Mouse (Mus musculus): ENCODE results near the gene Hoxd12. TPM values are rescaled to one million over a fixed set of nuclear protein-coding genes. Genes with fewer than 3 reads are reported as not detected.
A peak's percentile ranks its signal among the peaks of the same experiment; 100 is the strongest.

The Hoxd12 gene
- polyA plus RNA-seq, 1 experiment from 2014 or later = not detected

DNA sequence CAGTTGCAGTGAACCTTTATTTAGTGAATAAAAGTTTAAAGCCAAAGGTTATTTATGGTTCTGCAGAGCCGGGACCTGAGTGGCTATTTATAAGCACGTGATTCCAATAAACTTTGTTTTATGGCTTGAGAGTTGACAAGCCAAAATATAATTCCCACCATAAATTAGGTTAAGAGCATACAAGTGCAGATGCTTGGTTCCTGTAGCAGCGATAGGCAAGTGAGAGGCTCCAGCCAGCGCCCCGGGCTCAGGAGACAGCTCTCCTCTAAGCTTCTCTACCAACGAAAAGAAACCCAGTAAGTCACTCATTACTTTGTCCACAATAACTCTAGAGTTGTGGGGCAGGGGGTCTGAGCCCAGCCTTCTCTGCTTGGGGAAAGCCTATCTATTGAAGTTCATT is 47.1 kb downstream of the Hoxd12 start:
- Histone ChIP-seq H3K9me3 (ENCODE audit: control insufficient read depth, low read depth, low read length) (no peaks in the 10 kb centered on the region), H3K27me3 (ENCODE audit: control insufficient read depth, insufficient read depth, low read length) (peaks cover 74% of the 10 kb centered on the region), H3K4me3 (ENCODE audit: low read depth, low read length) (no peak overlapping the region), H3K27ac (ENCODE audit: low read length) (no peak overlapping the region), H3K4me1 (ENCODE audit: control insufficient read depth, insufficient read depth, low read length) (no peaks in the 10 kb centered on the region), H3K4me2 (replicated peaks; ENCODE audit: low read depth, low read length) (no peak overlapping the region), H3K36me3 (ENCODE audit: control insufficient read depth, insufficient read depth, low read length) (no peaks in the 10 kb centered on the region), H3K9ac (replicated peaks; ENCODE audit: low read depth, low read length) (no peak overlapping the region)
- no peak for ATAC-seq (ENCODE audit: insufficient number of reproducible peaks, insufficient read depth, low FRiP score, low read depth)
- WGBS = 10% methylated on average over 6 of the region's 6 CpGs

DNA sequence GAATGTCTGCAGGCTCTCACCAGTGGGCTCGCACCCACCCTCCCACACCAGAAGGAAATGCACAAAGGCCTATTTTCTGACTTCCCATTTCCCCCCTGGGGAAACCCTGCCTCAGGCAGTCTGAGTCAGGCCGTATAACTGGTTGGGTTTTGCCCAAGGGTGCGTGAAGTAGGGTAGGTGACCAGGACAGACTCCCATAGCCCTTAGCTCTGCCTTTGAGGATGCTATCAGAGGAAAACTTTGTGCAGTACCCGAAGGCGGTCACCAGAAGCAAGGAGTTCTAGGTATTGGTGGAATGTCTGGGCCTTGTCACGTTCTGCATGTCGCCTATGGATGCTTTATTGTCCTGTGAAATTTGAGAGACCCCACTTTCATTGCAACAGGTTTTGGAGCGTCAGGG is 48.1 kb downstream of the Hoxd12 start:
- no peak overlapping the region for H3K4me2 ChIP-seq (replicated peaks; ENCODE audit: low read depth, low read length)
- no peak overlapping the region for H3K27ac ChIP-seq (ENCODE audit: low read length)
- ATAC-seq (ENCODE audit: insufficient number of reproducible peaks, insufficient read depth, low FRiP score, low read depth) = no peak
- H3K4me3 ChIP-seq (ENCODE audit: low read depth, low read length) = no peak overlapping the region
- no peaks in the 10 kb centered on the region for H3K9me3 ChIP-seq (ENCODE audit: control insufficient read depth, low read depth, low read length)
- H3K36me3 ChIP-seq (ENCODE audit: control insufficient read depth, insufficient read depth, low read length) = no peaks in the 10 kb centered on the region
- H3K9ac ChIP-seq (replicated peaks; ENCODE audit: low read depth, low read length) = no peak overlapping the region
- peaks cover 69% of the 10 kb centered on the region for H3K27me3 ChIP-seq (ENCODE audit: control insufficient read depth, insufficient read depth, low read length)
- 31% methylated on average over 8 of the region's 8 CpGs for WGBS
- no peaks in the 10 kb centered on the region for H3K4me1 ChIP-seq (ENCODE audit: control insufficient read depth, insufficient read depth, low read length)

DNA sequence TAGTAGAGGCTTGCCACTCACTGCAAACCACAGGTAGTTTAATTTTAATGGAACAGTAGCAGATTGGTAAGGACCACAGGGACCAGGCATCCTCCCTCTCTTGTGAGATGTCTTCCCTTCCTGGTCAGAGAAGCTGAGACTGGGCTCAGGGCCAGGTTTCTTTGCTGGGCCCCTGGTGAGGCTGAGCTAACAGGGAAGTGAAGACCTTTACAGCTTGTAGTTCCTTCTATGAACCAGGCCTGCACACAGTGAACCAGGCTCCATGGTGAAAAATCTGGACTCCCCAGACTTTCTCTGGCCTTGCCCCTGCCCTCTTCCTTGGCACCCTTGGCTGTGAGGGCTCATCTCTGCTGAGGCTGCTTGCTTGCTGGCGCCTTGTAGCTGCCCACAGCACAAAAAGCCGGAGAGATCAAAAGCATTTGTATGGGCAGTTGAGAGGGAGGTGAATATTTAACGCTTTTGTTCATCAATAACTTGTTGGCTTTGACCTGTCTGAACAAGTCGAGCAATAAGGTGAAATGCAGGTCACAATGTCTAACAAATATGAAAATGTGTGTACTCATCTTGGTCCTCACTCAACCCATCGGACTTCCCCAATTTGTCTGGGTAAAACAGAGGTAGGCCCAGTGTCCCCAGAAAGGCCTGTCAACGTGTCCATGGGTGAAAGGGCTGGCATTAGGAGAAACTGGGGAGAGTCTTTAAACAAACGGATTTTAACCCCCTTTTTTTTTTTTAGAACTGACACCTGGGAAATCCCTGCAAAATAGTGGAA is 49.6 kb downstream of the Hoxd12 start:
- no peaks in the 10 kb centered on the region for H3K4me1 ChIP-seq (ENCODE audit: control insufficient read depth, insufficient read depth, low read length)
- 38% methylated on average over 7 of the region's 7 CpGs for WGBS
- H3K27ac ChIP-seq (ENCODE audit: low read length) = no peak overlapping the region
- no peak overlapping the region for H3K4me3 ChIP-seq (ENCODE audit: low read depth, low read length)
- no peaks in the 10 kb centered on the region for H3K36me3 ChIP-seq (ENCODE audit: control insufficient read depth, insufficient read depth, low read length)
- no peak overlapping the region for H3K4me2 ChIP-seq (replicated peaks; ENCODE audit: low read depth, low read length)
- no peaks in the 10 kb centered on the region for H3K9me3 ChIP-seq (ENCODE audit: control insufficient read depth, low read depth, low read length)
- H3K9ac ChIP-seq (replicated peaks; ENCODE audit: low read depth, low read length) = no peak overlapping the region
- ATAC-seq (ENCODE audit: insufficient number of reproducible peaks, insufficient read depth, low FRiP score, low read depth) = no peak
- H3K27me3 ChIP-seq (ENCODE audit: control insufficient read depth, insufficient read depth, low read length) = peaks cover 76% of the 10 kb centered on the region

DNA sequence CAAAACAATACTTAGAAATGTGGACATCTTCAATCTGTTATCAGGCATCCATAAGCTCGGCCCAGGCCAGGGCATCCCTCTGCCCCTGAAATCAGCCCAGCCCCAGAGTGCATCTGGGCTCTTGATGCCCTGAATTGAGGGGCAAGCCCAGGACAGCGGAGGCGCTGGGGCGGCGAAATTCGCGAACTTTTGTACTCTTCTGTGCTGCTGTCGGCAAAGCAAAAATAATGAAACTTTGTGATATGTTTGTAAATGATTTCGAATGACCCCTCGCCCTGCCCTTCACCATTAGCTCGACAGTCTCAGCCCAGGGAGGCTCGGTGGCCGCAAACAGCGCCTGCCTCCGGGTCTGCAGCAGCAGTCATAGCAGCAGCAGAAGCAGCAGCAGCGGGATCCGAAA is 50.4 kb downstream of the Hoxd12 start:
- Histone ChIP-seq H3K4me3 (ENCODE audit: low read depth, low read length) (no peak overlapping the region), H3K4me1 (ENCODE audit: control insufficient read depth, insufficient read depth, low read length) (no peaks in the 10 kb centered on the region), H3K27me3 (ENCODE audit: control insufficient read depth, insufficient read depth, low read length) (peaks cover 77% of the 10 kb centered on the region), H3K36me3 (ENCODE audit: control insufficient read depth, insufficient read depth, low read length) (no peaks in the 10 kb centered on the region), H3K9ac (replicated peaks; ENCODE audit: low read depth, low read length) (no peak overlapping the region), H3K4me2 (replicated peaks; ENCODE audit: low read depth, low read length) (no peak overlapping the region), H3K9me3 (ENCODE audit: control insufficient read depth, low read depth, low read length) (no peaks in the 10 kb centered on the region), H3K27ac (ENCODE audit: low read length) (no peak overlapping the region)
- no peak for ATAC-seq (ENCODE audit: insufficient number of reproducible peaks, insufficient read depth, low FRiP score, low read depth)
- WGBS = 11% methylated on average over 17 of the region's 17 CpGs

DNA sequence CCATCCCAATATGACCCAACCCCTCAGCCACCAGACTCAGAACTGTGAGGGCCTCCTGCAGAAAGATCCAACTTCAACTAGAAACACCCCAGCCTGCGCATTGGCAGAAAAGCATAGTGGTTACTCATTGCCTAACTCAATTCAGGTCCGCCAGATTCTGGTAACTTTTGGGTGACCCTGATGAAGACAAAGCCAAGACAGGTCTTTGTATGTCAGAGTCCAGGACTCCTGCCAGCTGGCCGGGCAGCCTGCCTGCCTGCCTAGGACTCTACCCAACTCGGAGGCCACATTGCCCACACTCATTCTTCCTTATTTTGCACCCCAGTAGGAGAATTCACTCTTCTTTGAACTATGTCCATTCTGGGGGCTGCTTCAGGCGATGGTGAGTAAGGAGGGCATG is 51.7 kb downstream of the Hoxd12 start, which contains the start of gene Gm28230:
Gene Gm28230, plus strand, starts transcription at position 178 of the 400 bp plus-strand sequence.
- no peaks in the 10 kb centered on the region for H3K4me1 ChIP-seq (ENCODE audit: control insufficient read depth, insufficient read depth, low read length)
- H3K9me3 ChIP-seq (ENCODE audit: control insufficient read depth, low read depth, low read length) = no peaks in the 10 kb centered on the region
- WGBS = 37% methylated on average over 5 of the region's 5 CpGs
- peaks cover 77% of the 10 kb centered on the region for H3K27me3 ChIP-seq (ENCODE audit: control insufficient read depth, insufficient read depth, low read length)
- peak within 1 kb of the TSS; percentile 7 for H3K4me3 ChIP-seq (ENCODE audit: low read depth, low read length)
- H3K27ac ChIP-seq (ENCODE audit: low read length) = no peak within 1 kb of the TSS
- H3K9ac ChIP-seq (replicated peaks; ENCODE audit: low read depth, low read length) = no peak within 1 kb of the TSS
- H3K36me3 ChIP-seq (ENCODE audit: control insufficient read depth, insufficient read depth, low read length) = no peaks in the 10 kb centered on the region
- peak within 1 kb of the TSS; percentile 19; the same call in 1 of the 2 replicates for H3K4me2 ChIP-seq (replicated peaks; ENCODE audit: low read depth, low read length)
- ATAC-seq (ENCODE audit: insufficient number of reproducible peaks, insufficient read depth, low FRiP score, low read depth) = no peak

DNA sequence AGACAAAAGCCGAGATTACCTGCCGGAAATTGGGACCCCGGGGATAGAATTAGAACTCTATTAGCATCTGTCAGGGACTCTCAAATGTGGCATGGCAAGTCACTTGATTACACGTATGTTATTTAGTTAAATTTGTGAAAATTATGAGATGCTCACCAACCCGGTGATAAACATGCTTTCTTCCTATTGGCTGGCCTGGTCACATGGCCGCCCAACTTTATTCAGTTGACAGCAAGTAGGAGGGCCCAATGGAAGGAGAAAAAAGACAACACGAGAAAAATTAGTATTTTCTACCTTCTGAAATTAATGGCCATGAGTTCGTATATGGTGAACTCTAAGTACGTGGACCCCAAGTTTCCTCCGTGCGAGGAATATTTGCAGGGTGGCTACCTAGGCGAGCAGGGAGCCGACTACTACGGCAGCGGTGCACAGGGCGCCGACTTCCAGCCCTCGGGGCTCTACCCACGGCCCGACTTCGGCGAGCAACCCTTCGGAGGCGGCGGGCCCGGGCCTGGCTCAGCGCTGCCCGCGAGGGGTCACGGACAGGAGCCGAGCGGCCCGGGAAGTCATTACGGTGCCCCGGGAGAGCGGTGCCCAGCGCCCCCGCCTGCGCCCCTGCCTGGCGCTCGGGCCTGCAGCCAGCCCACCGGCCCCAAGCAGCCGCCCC is 52.3 kb downstream of the Hoxd12 start:
- no peak for ATAC-seq (ENCODE audit: insufficient number of reproducible peaks, insufficient read depth, low FRiP score, low read depth)
- peak overlapping the region; percentile 7 for H3K4me3 ChIP-seq (ENCODE audit: low read depth, low read length)
- no peak overlapping the region for H3K27ac ChIP-seq (ENCODE audit: low read length)
- no peaks in the 10 kb centered on the region for H3K9me3 ChIP-seq (ENCODE audit: control insufficient read depth, low read depth, low read length)
- H3K9ac ChIP-seq (replicated peaks; ENCODE audit: low read depth, low read length) = no peak overlapping the region
- H3K27me3 ChIP-seq (ENCODE audit: control insufficient read depth, insufficient read depth, low read length) = peaks cover 73% of the 10 kb centered on the region
- WGBS = 6% methylated on average over 43 of the region's 43 CpGs
- H3K36me3 ChIP-seq (ENCODE audit: control insufficient read depth, insufficient read depth, low read length) = no peaks in the 10 kb centered on the region
- H3K4me2 ChIP-seq (replicated peaks; ENCODE audit: low read depth, low read length) = peak overlapping the region; percentile 19; the same call in 1 of the 2 replicates
- H3K4me1 ChIP-seq (ENCODE audit: control insufficient read depth, insufficient read depth, low read length) = no peaks in the 10 kb centered on the region

MicroRNAs encoded within 50 kb of the gene (microRNA counts, 519-probe panel; counts per million panel counts)
- microRNA mmu-miR-10b = 2,836 counts per million, percentile 49 among the panel's probes with 10 or more counts

Small RNA genes lying within 50 kb of the gene (microRNA-seq; reads per million reads assigned to microRNA genes)
- gene Gm44463 (not detected), gene Mir10b (4,100 reads per million, percentile 86 among the genes with 10 or more reads in this experiment)

Other genes with a start within 250 kb of the Hoxd12 start
- 28.2 and 28.9 TPM in 2 replicates for gene Lnpk, start 95.6 kb upstream of the Hoxd12 start, polyA plus RNA-seq (2014; fragmentation: Nextera tagmentation; extraction: Ambion mirVana)
- not detected in 2 replicates for gene Evx2, start 15.5 kb upstream of the Hoxd12 start, polyA plus RNA-seq (2014; fragmentation: Nextera tagmentation; extraction: Ambion mirVana)
- gene Hoxd13, start 6.7 kb upstream of the Hoxd12 start, polyA plus RNA-seq (2014; fragmentation: Nextera tagmentation; extraction: Ambion mirVana) = not detected in 2 replicates
- not detected in 2 replicates for gene Hoxd11, start 4.5 kb downstream of the Hoxd12 start, polyA plus RNA-seq (2014; fragmentation: Nextera tagmentation; extraction: Ambion mirVana)
- 0.14 TPM in 1 of 2 replicates, not detected in the other for gene Hoxd10, start 16.9 kb downstream of the Hoxd12 start, polyA plus RNA-seq (2014; fragmentation: Nextera tagmentation; extraction: Ambion mirVana)
- gene Hoxd9, start 22.7 kb downstream of the Hoxd12 start, polyA plus RNA-seq (2014; fragmentation: Nextera tagmentation; extraction: Ambion mirVana) = 0.22 and 0.41 TPM in 2 replicates
- 2.6 and 2.9 TPM in 2 replicates for gene Hoxd8, start 29.6 kb downstream of the Hoxd12 start, polyA plus RNA-seq (2014; fragmentation: Nextera tagmentation; extraction: Ambion mirVana)
- gene Hoxd3, start 36.9 kb downstream of the Hoxd12 start, polyA plus RNA-seq (2014; fragmentation: Nextera tagmentation; extraction: Ambion mirVana) = 14.5 and 16.2 TPM in 2 replicates
- gene Hoxd4, start 36.9 kb downstream of the Hoxd12 start, polyA plus RNA-seq (2014; fragmentation: Nextera tagmentation; extraction: Ambion mirVana) = 0.81 and 0.87 TPM in 2 replicates
- gene Gm28230, start 51.7 kb downstream of the Hoxd12 start, polyA plus RNA-seq (2014; fragmentation: Nextera tagmentation; extraction: Ambion mirVana) = 0.10 TPM in 1 of 2 replicates, not detected in the other
- gene Hoxd1, start 88.0 kb downstream of the Hoxd12 start, polyA plus RNA-seq (2014; fragmentation: Nextera tagmentation; extraction: Ambion mirVana) = 0.13 TPM in 1 of 2 replicates, not detected in the other
- gene Mtx2, start 150.8 kb downstream of the Hoxd12 start, polyA plus RNA-seq (2014; fragmentation: Nextera tagmentation; extraction: Ambion mirVana) = 117 and 120 TPM in 2 replicates